Mouse (Mus musculus): ENCODE measurements at regions not wholly inside any gene's neighbourhood (a gene's known extent, or its start where the extent isn't known, plus 50 kb on each side); places are given as distances from the start of the nearest gene placed in this dataset.

DNA sequence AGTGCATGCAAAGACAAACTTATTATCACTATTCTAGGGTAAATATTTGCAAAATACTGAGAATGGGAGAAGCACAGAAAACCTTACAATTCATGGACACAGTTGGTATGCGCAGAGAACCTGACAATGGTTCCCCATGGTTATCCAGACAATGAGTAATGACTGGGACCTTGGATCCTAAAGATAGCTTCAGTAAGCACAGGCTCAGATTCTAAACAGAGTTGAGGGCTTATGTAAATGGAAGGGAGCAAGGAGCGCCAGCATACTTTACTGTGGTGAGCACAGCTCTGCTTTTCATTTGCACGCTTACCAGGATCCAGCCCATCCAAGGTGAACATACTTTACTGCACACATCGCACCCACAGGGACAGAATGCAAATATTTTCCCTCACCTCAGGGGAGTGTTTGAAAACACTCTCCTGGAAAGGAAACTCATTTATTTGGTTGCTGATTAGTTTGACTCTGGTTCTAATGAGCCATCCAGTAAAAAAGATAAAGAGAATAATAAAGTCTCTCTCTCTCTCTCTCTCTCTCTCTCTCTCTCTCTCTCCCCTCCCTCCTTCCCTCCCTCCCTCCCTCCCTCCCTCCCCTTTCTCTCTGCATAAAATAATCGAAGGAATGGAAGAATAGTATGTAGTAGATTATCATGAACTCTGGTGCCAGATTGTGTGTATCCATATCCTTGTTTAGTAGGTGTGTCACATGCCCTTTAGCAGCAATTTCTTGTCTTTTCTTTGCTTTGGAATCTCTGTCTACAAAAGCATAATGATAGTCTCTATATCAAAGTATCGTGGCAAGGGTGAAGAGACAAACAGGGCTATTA, 115.1 kb upstream of the 4930583I09Rik start:
- peaks cover 5% of the 10 kb centered on the region for H3K27me3 ChIP-seq
- no peak for DNase-seq (ENCODE audit: low read depth, low spot score)
- in situ Hi-C loops (cut with MboI; ENCODE audit: low pct_unique_long_range_greater_than_20kb), result no loop called here
- POLR2A ChIA-PET, result no interaction called here
- CTCF ChIA-PET, result no interaction called here
- no peak for TF ChIP-seq CTCF (IDR thresholded peaks at IDR 0.05)
- ATAC-seq, result no peak

DNA sequence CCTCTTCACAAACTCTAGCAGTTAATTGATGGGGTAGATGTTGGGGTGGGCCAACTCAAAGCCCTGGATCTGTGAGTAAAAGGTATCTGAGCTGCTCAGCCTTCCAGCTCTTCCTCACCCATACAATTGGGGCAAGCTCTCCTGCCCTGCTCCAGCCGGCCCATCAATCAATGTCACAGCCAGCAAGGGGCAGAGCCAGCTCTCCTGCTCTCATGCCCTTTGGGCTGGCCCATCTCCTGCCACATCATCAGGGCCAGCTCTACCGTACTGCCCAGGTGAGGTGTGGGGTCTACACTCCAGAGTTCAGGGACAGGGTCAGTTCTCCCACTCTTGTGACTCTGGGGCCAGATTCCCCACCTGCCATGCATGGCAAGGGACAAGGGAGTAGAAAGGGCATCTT, 107.3 kb upstream of the 4930583I09Rik start:
- CTCF ChIA-PET, result interaction anchor here (1.3 kb wide), 1 partner anchor 10 kb away, joined by 3 read pairs; no protein-coding TSS in a partner anchor
- TF ChIP-seq CTCF (IDR thresholded peaks at IDR 0.05), result no peak

DNA sequence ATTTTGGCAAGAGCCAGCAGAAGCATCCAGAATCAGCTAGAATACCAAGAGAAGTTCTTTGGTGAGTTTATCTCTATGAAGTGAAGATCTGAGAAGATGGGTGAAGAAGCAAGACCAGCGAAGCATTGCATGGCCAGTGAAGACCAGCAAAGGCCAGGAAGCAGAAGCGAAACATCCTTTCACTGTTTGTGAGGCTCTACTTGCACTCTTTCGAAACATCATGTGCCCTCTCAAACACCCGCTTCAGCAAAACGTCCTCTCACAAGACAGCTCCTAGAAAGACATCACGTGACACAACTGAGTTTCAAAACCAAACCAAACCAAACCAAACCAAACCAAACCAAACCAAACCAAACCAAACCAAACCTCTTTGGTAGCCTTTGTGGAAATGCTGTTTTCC, 105.7 kb upstream of the 4930583I09Rik start:
- ATAC-seq (no peak), DNase-seq (ENCODE audit: low read depth, low spot score) (no peak)
- POLR2A ChIA-PET, result no interaction called here
- H3K27me3 ChIP-seq, result peaks cover 12% of the 10 kb centered on the region
- in situ Hi-C loops (cut with MboI; ENCODE audit: low pct_unique_long_range_greater_than_20kb), result no loop called here
- no peak for TF ChIP-seq CTCF (IDR thresholded peaks at IDR 0.05)
- CTCF ChIA-PET, result no interaction called here

More for the DNA sequence above, 107.3 kb upstream of the 4930583I09Rik start:
- in situ Hi-C loops (cut with MboI; ENCODE audit: low pct_unique_long_range_greater_than_20kb), result no loop called here
- DNase-seq (ENCODE audit: low read depth, low spot score) (no peak), ATAC-seq (no peak)
- peaks cover 3% of the 10 kb centered on the region for H3K27me3 ChIP-seq
- POLR2A ChIA-PET, result interaction anchor here (0.7 kb wide), 1 partner anchor 142 kb away, joined by 3 read pairs; no protein-coding TSS in a partner anchor

DNA sequence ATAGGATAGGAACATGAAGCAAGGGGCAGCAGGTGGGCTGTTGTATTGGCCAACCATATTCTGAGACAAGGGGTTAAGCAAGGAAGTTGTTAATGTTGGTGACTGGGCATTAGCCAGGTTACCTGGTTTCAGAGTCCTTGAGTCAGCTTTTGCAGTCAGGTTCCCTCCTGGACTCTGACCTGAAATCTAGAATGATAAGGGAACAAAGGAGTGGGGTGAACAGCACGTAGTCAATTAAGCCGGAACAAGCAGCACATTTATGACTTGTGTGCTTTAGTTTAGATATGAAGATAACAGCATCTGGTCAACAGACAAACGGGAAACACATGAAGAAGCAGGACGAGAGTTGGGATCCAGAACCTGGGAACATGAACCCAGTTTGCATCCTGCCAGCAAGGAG, 99.8 kb upstream of the 4930583I09Rik start:
- ChIA-PET POLR2A (no interaction called here), CTCF (interaction anchor here (1.1 kb wide), 1 partner anchor 12 kb away, joined by 3 read pairs; no protein-coding TSS in a partner anchor)
- TF ChIP-seq CTCF (IDR thresholded peaks at IDR 0.05), result no peak
- H3K27me3 ChIP-seq, result peaks cover 26% of the 10 kb centered on the region
- in situ Hi-C loops (cut with MboI; ENCODE audit: low pct_unique_long_range_greater_than_20kb), result no loop called here
- DNase-seq (ENCODE audit: low read depth, low spot score), result no peak
- ATAC-seq, result no peak

DNA sequence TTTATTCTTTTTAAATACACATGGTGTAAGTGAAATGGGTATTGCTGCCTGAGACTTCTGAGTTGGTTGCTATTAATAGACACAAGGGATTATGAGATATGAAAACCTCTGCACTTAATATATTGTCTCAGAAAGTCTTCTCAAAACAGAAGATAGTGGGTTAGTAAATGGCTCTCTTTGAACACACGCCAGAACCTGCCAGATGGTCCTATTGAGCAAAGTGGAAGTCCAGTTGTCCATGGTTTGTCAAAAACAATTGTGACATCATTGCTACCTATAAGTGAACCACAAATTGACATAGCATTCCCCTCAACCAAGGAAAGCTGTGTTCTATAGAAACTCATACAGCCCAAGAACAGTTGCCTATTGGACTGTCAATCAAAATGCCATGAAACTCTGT, 98.5 kb upstream of the 4930583I09Rik start:
- ATAC-seq (no peak), DNase-seq (ENCODE audit: low read depth, low spot score) (no peak)
- H3K27me3 ChIP-seq, result peaks cover 30% of the 10 kb centered on the region
- ChIA-PET POLR2A (no interaction called here), CTCF (interaction anchor here (1.1 kb wide), 1 partner anchor 10 kb away, joined by 3 read pairs; no protein-coding TSS in a partner anchor)
- in situ Hi-C loops (cut with MboI; ENCODE audit: low pct_unique_long_range_greater_than_20kb), result no loop called here
- no peak for TF ChIP-seq CTCF (IDR thresholded peaks at IDR 0.05)

DNA sequence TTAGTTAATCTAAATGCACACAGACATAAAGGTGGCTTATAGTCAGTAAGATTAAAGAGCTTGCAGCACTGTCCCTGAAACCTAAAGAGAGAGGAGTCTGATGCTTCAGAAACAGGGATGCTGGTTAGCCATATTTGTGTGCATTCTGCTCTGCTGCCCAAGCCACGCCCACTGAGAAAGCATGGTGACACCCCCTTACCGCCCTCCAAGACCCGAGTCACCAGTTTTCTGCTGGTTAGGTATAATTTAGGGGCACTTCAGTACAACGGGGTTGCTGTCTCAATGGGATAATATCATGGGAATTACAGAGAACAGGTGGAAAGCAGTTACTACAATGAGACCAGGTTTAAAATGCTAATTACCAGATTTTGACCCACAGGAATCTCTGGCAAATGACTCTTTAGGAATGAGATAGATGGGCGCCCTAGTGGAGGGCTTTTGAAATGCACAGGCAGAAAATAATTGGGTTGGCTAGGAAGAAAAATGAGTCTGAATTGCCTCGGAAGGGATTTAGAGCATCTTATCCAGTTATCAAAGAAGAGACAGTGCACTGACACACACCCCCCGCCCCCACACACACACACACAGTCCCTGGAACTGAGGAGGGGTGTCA, 95.1 kb upstream of the 4930583I09Rik start:
- no peak for DNase-seq (ENCODE audit: low read depth, low spot score)
- CTCF ChIA-PET, result no interaction called here
- in situ Hi-C loops (cut with MboI; ENCODE audit: low pct_unique_long_range_greater_than_20kb), result no loop called here
- peaks cover 16% of the 10 kb centered on the region for H3K27me3 ChIP-seq
- TF ChIP-seq CTCF (IDR thresholded peaks at IDR 0.05), result peak; percentile 20
- ATAC-seq, result no peak
- POLR2A ChIA-PET, result no interaction called here

DNA sequence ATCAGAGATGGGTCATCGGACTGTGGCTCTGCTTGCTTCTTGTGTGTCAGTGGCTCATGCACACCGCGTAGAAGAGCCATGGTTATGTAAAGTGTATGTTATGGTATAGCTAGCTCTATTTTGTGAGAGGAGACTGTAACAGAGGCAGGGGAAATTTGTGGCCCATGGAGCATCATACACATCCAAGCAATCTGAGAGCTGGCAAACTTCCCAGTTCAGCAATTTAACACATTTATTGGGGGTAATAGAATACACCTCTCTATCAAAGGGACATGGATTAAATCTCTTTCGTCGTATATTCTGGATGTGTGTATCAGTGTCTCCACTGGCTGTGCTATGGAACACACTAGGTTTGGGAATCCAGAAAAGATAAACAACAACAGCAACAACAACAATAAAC, 87.9 kb upstream of the 4930583I09Rik start:
- CTCF ChIA-PET, result interaction anchor here (1.0 kb wide), 1 partner anchor 11 kb away, joined by 3 read pairs; no protein-coding TSS in a partner anchor
- TF ChIP-seq CTCF (IDR thresholded peaks at IDR 0.05), result no peak
- in situ Hi-C loops (cut with MboI; ENCODE audit: low pct_unique_long_range_greater_than_20kb), result no loop called here

DNA sequence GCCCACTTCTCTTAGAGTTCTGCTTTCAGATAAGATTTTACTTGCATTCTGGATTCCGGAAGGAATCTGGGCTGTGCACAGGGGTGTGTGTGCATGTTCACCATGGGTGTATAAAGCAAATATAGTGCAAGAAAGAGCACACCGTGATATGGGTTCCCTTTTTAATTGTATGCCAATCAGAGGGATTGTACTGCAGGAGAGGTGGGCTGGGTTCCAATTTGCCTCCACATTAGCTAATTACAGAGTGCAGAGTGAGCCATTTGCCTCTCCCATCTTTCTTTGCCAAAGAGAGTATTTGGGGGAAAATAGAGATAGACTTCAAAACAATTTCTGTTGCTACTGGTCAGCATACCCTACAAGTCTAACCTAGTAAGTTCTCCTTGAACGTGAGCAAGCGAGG, 86.4 kb upstream of the 4930583I09Rik start:
- no peak for ATAC-seq
- peaks cover 37% of the 10 kb centered on the region for H3K27me3 ChIP-seq
- CTCF ChIA-PET, result no interaction called here
- no peak for TF ChIP-seq CTCF (IDR thresholded peaks at IDR 0.05)
- POLR2A ChIA-PET, result no interaction called here
- in situ Hi-C loops (cut with MboI; ENCODE audit: low pct_unique_long_range_greater_than_20kb), result no loop called here
- no peak for DNase-seq (ENCODE audit: low read depth, low spot score)

More for the DNA sequence above, 87.9 kb upstream of the 4930583I09Rik start:
- POLR2A ChIA-PET, result no interaction called here
- ATAC-seq (no peak), DNase-seq (ENCODE audit: low read depth, low spot score) (no peak)
- H3K27me3 ChIP-seq, result peaks cover 38% of the 10 kb centered on the region

DNA sequence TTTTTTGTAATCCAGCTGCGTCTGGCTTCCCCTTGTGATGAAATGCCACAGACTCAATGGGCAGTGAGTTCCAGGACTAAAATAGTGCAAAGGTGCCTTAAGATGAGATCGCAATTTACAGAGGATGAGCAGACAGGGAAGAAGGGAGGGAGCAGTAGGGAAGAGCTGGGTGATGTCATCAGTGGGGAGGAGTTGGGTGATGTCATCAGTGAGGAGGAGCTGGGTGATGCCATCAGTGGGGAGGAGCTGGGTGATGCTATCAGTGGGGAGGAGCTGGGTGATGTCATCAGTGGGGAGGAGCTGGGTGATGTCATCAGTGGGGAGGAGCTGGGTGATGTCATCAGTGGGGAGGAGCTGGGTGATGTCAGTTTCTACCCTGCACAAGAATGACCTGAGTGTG, 84.4 kb upstream of the 4930583I09Rik start:
- ATAC-seq (no peak), DNase-seq (ENCODE audit: low read depth, low spot score) (no peak)
- ChIA-PET POLR2A (no interaction called here), CTCF (no interaction called here)
- in situ Hi-C loops (cut with MboI; ENCODE audit: low pct_unique_long_range_greater_than_20kb), result no loop called here
- peaks cover 41% of the 10 kb centered on the region for H3K27me3 ChIP-seq
- no peak for TF ChIP-seq CTCF (IDR thresholded peaks at IDR 0.05)

DNA sequence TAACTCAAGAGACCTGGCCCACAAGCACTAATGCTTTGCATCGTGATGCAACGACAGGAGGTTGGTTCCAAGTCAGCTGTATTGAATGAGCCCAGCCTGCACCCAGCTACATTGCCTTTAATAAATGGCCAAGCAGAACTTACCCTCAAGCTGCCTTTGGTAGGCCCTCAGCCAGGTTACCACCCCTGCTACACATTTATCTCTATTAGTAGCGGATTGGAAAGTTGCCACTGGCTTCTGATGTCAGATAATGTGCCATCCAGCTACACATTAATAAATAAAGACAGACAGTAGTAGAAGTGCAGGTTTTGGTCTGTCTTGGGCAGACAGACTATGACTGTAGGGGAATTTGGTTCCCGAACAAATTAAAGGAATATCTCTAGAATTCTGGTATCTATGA, 82.0 kb upstream of the 4930583I09Rik start:
- ChIA-PET CTCF (no interaction called here), POLR2A (no interaction called here)
- peaks cover 36% of the 10 kb centered on the region for H3K27me3 ChIP-seq
- in situ Hi-C loops (cut with MboI; ENCODE audit: low pct_unique_long_range_greater_than_20kb), result no loop called here
- no peak for DNase-seq (ENCODE audit: low read depth, low spot score)
- no peak for TF ChIP-seq CTCF (IDR thresholded peaks at IDR 0.05)
- ATAC-seq, result no peak

DNA sequence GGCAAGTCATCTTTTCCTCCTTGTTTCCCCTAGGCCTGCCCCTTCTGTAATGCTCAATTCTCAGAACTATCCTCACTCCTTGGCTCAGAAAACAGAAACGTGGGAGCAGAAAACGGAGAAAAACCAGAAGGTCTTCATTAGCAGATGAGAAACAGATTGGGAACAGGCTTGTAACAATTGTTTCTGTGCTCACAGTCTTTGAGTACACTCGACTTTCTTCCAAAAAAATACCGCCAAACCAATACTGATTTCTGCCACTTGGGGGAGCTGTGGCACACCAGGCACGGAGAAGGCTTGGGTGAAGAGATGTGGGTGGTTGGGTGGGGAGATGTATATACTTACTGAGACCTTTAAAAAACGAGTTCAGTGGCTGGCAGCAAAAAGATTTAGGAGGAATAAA, 80.8 kb upstream of the 4930583I09Rik start:
- POLR2A ChIA-PET, result no interaction called here
- CTCF ChIA-PET, result no interaction called here
- peak; percentile 54 for TF ChIP-seq CTCF (IDR thresholded peaks at IDR 0.05)
- DNase-seq (ENCODE audit: low read depth, low spot score) (no peak), ATAC-seq (no peak)
- H3K27me3 ChIP-seq, result peaks cover 37% of the 10 kb centered on the region
- in situ Hi-C loops (cut with MboI; ENCODE audit: low pct_unique_long_range_greater_than_20kb), result no loop called here

Measured in Patski (cell line).